Mouse (Mus musculus) CH12.LX (cell line): Measurements from ENCODE around the gene Syngr2. TPM values are rescaled to one million over a fixed set of nuclear protein-coding genes. Genes with fewer than 3 reads are reported as not detected.

Experiments
- DNase-seq: peaks from one replicate; pipeline ENCODE4 v3.0.0-alpha.2; 2013; ENCODE audit errors: extremely low read depth
- H3K27ac ChIP-seq: 2 replicates; pipeline ENCODE4 v1.5.1; 2012; ENCODE audit warnings: low read depth, mild to moderate bottlenecking, control low read depth, moderate library complexity; ENCODE audit not compliant: insufficient read depth
- H3K27me3 ChIP-seq: replicated peaks from 2 replicates; pipeline ENCODE3; 2012; ENCODE audit warnings: inconsistent platforms
- H3K36me3 ChIP-seq, 2 experiments: replicated peaks in 1 of 2; 2 replicates each; pipeline versions ENCODE3 to v1.6.1; 2012; ENCODE audit warnings: inconsistent platforms in 1 of 2, low read length in 1 of 2, mild to moderate bottlenecking in 1 of 2, mixed read lengths in 1 of 2, moderate library complexity in 1 of 2; ENCODE audit not compliant: control insufficient read depth in 1 of 2, insufficient read depth in 1 of 2
- H3K4me1 ChIP-seq, 2 experiments: 2 replicates each; pipeline ENCODE4 v1.6.1; 2012; ENCODE audit warnings: inconsistent platforms in 1 of 2, moderate library complexity in 1 of 2; ENCODE audit not compliant: insufficient read depth in 2 of 2, control insufficient read depth in 1 of 2
- H3K4me2 ChIP-seq: 2 replicates; pipeline ENCODE4 v1.6.1; 2012; ENCODE audit warnings: low read depth, mild to moderate bottlenecking, control low read depth; ENCODE audit not compliant: poor library complexity, insufficient read depth, severe bottlenecking
- H3K4me3 ChIP-seq, 3 experiments: fragments of 150-350 bp in 1 of 3; sonication (generic) in 1 of 3; replicated peaks in 1 of 3; 2 replicates each; pipeline versions ENCODE3 to v1.5.1; 2011 to 2012; ENCODE audit warnings: low read depth in 2 of 3, low read length in 2 of 3, mild to moderate bottlenecking in 2 of 3, moderate library complexity in 2 of 3, control low read depth in 1 of 3, improper control_type of control experiment in 1 of 3, inconsistent platforms in 1 of 3, mixed read lengths in 1 of 3; ENCODE audit not compliant: poor library complexity in 1 of 3
- H3K79me2 ChIP-seq: replicated peaks from 2 replicates; pipeline ENCODE4 v1.6.1; 2012; ENCODE audit warnings: mild to moderate bottlenecking, moderate library complexity; ENCODE audit not compliant: control insufficient read depth, poor library complexity, insufficient read depth, severe bottlenecking; ENCODE audit errors: extremely low read depth
- H3K9ac ChIP-seq: 2 replicates; pipeline ENCODE4 v1.6.1; 2012; ENCODE audit warnings: low read depth, mild to moderate bottlenecking, control low read depth, moderate library complexity; ENCODE audit not compliant: insufficient read depth
- H3K9me3 ChIP-seq: replicated peaks from 2 replicates; pipeline ENCODE3; 2012; ENCODE audit warnings: low read length, inconsistent platforms, mixed read lengths
- BHLHE40 ChIP-seq: IDR thresholded peaks from 2 replicates; pipeline ENCODE4 v1.6.1; 2011; ENCODE audit warnings: mild to moderate bottlenecking, low read depth, low read length, improper control_type of control experiment
- CHD1 ChIP-seq: IDR thresholded peaks from 2 replicates; pipeline ENCODE4 v1.6.1; 2012; ENCODE audit warnings: low read depth, low read length, improper control_type of control experiment, inconsistent platforms
- CHD2 ChIP-seq: IDR thresholded peaks from 2 replicates; pipeline ENCODE4 v1.6.1; 2011; ENCODE audit warnings: low read length, improper control_type of control experiment
- CTCF ChIP-seq, 2 experiments: IDR thresholded peaks in 1 of 2; conservative IDR thresholded peaks in 1 of 2; 2 replicates each; pipeline ENCODE4 v1.5.1; 2011 to 2012; ENCODE audit warnings: low read depth in 2 of 2, low read length in 2 of 2, improper control_type of control experiment in 1 of 2, inconsistent platforms in 1 of 2, mild to moderate bottlenecking in 1 of 2, moderate library complexity in 1 of 2
- ELF1 ChIP-seq: IDR thresholded peaks from 2 replicates; pipeline ENCODE4 v1.6.1; 2014; ENCODE audit warnings: low read depth, mild to moderate bottlenecking, inconsistent platforms, low read length, improper control_type of control experiment
- EP300 ChIP-seq: IDR thresholded peaks from 2 replicates; pipeline ENCODE4 v1.6.1; 2011; ENCODE audit warnings: low read length, improper control_type of control experiment
- GABPA ChIP-seq: IDR thresholded peaks from 2 replicates; pipeline ENCODE4 v1.6.1; 2012; ENCODE audit warnings: low read depth, low read length, improper control_type of control experiment, inconsistent platforms; ENCODE audit not compliant: insufficient replicate concordance
- HCFC1 ChIP-seq: IDR thresholded peaks from 2 replicates; pipeline ENCODE4 v1.6.1; 2012; ENCODE audit warnings: low read depth, mild to moderate bottlenecking, inconsistent platforms, low read length, improper control_type of control experiment
- IRF4 ChIP-seq: IDR thresholded peaks from 2 replicates; pipeline ENCODE4 v1.6.1; 2014; ENCODE audit warnings: low read depth, mild to moderate bottlenecking, inconsistent platforms, low read length, improper control_type of control experiment
- JUN ChIP-seq: IDR thresholded peaks from 2 replicates; pipeline ENCODE4 v1.6.1; 2011; ENCODE audit warnings: low read depth, mild to moderate bottlenecking, low read length, improper control_type of control experiment, moderate library complexity; ENCODE audit not compliant: insufficient read depth
- JUND ChIP-seq: conservative IDR thresholded peaks from 2 replicates; pipeline ENCODE4 v1.6.1; 2011; ENCODE audit warnings: low read depth, low read length, improper control_type of control experiment
- MAFK ChIP-seq: IDR thresholded peaks from 2 replicates; pipeline ENCODE4 v1.6.1; 2011; ENCODE audit warnings: low read length, improper control_type of control experiment; ENCODE audit not compliant: insufficient replicate concordance
- MAZ ChIP-seq: IDR thresholded peaks from 2 replicates; pipeline ENCODE4 v1.6.1; 2012; ENCODE audit warnings: low read depth, mild to moderate bottlenecking, inconsistent platforms, low read length, improper control_type of control experiment, moderate library complexity
- MEF2A ChIP-seq: IDR thresholded peaks from 2 replicates; pipeline ENCODE4 v1.6.1; 2014; ENCODE audit warnings: low read depth, mild to moderate bottlenecking, inconsistent platforms, low read length, improper control_type of control experiment, borderline replicate concordance
- NELFE ChIP-seq: IDR thresholded peaks from 2 replicates; pipeline ENCODE4 v1.6.1; 2011; ENCODE audit warnings: low read depth, low read length, improper control_type of control experiment
- PAX5 ChIP-seq: IDR thresholded peaks from 2 replicates; pipeline ENCODE4 v1.6.1; 2012; ENCODE audit warnings: low read length, inconsistent platforms, mixed read lengths
- POLR2AphosphoS2 ChIP-seq: IDR thresholded peaks from 2 replicates; pipeline ENCODE4 v1.6.1; 2011; ENCODE audit warnings: low read depth, low read length, improper control_type of control experiment
- RAD21 ChIP-seq: IDR thresholded peaks from 2 replicates; pipeline ENCODE4 v1.6.1; 2011; ENCODE audit warnings: low read depth, mild to moderate bottlenecking, low read length, improper control_type of control experiment, moderate library complexity
- SIN3A ChIP-seq: IDR thresholded peaks from 2 replicates; pipeline ENCODE4 v1.6.1; 2012; ENCODE audit warnings: low read length, improper control_type of control experiment, inconsistent platforms
- SMC3 ChIP-seq: IDR thresholded peaks from 2 replicates; pipeline ENCODE4 v1.6.1; 2011; ENCODE audit warnings: low read depth, low read length, improper control_type of control experiment
- TBP ChIP-seq: conservative IDR thresholded peaks from 2 replicates; pipeline ENCODE4 v1.6.1; 2011; ENCODE audit warnings: low read depth, low read length, improper control_type of control experiment
- UBTF ChIP-seq: IDR thresholded peaks from 2 replicates; pipeline ENCODE4 v1.6.1; 2012; ENCODE audit warnings: low read depth, mild to moderate bottlenecking, inconsistent platforms, low read length, improper control_type of control experiment, moderate library complexity
- USF2 ChIP-seq: conservative IDR thresholded peaks from 2 replicates; pipeline ENCODE4 v1.6.1; 2011; ENCODE audit warnings: low read depth, low read length, improper control_type of control experiment
- ZNF384 ChIP-seq: IDR thresholded peaks from 2 replicates; pipeline ENCODE4 v1.6.1; 2012; ENCODE audit warnings: low read depth, low read length, improper control_type of control experiment, inconsistent platforms
- dilution Hi-C: fragments of 300-500 bp; cut with MboI; formaldehyde crosslinking; loops from 2 replicates; pipeline ENCODE4 v1.14.3; 2020; ENCODE audit warnings: low sequenced_read_pairs; ENCODE audit not compliant: extremely low pct_unique_long_range_greater_than_20kb, extremely low pct_ligation_motif_present
- in situ Hi-C: fragments of 300-500 bp; cut with MboI; formaldehyde crosslinking; loops from 3 replicates; pipeline ENCODE4 v1.14.3; 2019; ENCODE audit warnings: low sequenced_read_pairs, low pct_ligation_motif_present, low pct_unique_long_range_greater_than_20kb, mixed read lengths
- polyA plus RNA-seq: library from polyadenylated mRNA; unstranded; fragments of >175 nt; gene quantifications from 2 replicates; pipeline ENCODE4 v1.2.1, GENCODE M21; 2012; ENCODE audit warnings: low read depth; ENCODE audit not compliant: insufficient read length
- total RNA-seq, 2 experiments: library from RNA; depleted of rRNA; stranded (reverse); fragments of 300-350 nt in 1 of 2; fragments of >200 nt in 1 of 2; gene quantifications; 2 replicates each; pipeline ENCODE4 v1.2.3; 2012 to 2014

The Syngr2 gene
- total and polyA plus RNA-seq, 3 experiments: 409 to 654 (median 553) TPM

DNA sequence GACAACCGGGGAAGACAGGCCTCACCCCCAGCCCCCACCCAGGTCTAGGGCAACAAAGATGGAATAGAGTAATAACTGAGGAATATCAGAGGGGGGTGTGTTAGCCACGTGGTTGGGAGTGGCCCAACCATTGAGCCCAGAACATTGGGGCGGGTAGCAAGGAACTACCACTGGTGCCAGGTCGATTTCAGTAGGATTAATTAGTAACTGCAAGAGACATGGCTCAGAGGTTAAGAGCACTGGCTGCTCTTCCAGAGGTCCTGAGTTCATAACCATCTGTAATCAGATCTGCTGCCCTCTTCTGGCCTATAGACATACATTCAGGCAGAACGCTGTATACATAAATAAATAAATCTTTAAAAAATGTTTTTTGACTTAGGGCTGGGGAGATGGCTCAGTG, 37.2 kb downstream of the Syngr2 start:
- H3K9ac ChIP-seq: no peak overlapping the region
- H3K36me3 ChIP-seq: peaks cover 1 to 10% of the 10 kb centered on the region in 2 experiments
- H3K27me3 ChIP-seq: no peaks in the 10 kb centered on the region
- in situ Hi-C loops (no loop called here), dilution Hi-C loops (no loop called here)
- no peak overlapping the region for H3K4me3 ChIP-seq
- peaks cover 25% of the 10 kb centered on the region for H3K79me2 ChIP-seq
- peaks cover 17 to 39% of the 10 kb centered on the region in 2 experiments for H3K4me1 ChIP-seq
- TF ChIP-seq CTCF (conservative IDR thresholded peaks at IDR 0.05 in 1 of 2, IDR thresholded peaks at IDR 0.05 in 1 of 2; ENCODE audit: low read depth in 2 of 2, low read length in 2 of 2) (peak; percentile 26 to 63; a peak in 3 of 4 replicates), IRF4 (no peak), SMC3 (peak; percentile 49), RAD21 (peak; percentile 35), MEF2A (no peak), PAX5 (no peak), CHD1 (no peak), CHD2 (no peak), TBP (no peak)
- no peaks in the 10 kb centered on the region for H3K9me3 ChIP-seq
- H3K27ac ChIP-seq: no peak overlapping the region
- no peak overlapping the region for H3K4me2 ChIP-seq
- no peak for DNase-seq

DNA sequence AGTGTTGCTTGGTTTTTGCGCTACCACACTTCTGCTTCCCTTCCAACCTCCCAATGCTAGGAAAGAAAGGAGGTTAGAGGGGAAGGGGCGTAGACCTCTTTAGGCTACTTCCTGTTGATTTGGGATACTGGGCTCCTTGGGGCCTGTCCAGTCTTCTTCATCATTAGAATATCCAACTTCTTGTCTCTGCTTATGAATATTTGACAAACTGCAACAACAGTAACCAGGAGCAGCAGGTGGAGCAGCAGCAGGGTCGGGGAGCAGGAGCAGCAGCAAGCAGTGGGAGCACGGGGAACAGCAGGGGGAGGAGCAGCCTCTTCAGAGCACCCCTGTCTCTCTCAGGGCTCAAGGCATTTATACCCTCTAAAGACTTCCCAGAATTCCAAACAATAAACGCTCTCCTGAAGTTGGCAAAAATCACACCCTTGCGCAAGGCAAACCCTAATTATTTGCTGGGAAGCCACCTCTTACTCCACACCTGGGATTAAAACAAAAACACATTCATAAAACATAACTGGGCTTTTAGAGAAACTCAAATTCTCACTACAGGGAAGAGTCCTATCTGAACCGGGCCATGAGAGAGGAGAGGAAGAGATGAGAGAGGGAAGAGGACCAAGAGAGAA, 38.2 kb downstream of the Syngr2 start:
- peak overlapping the region; percentile 68 for H3K4me2 ChIP-seq
- H3K79me2 ChIP-seq: peaks cover 35% of the 10 kb centered on the region
- in situ Hi-C loops: no loop called here
- H3K27ac ChIP-seq: peak overlapping the region; percentile 92
- DNase-seq: no peak
- H3K9me3 ChIP-seq: no peaks in the 10 kb centered on the region
- H3K9ac ChIP-seq: peak overlapping the region; percentile 89
- H3K4me3 ChIP-seq: peak overlapping the region; percentile 79 to 88 (median 81)
- dilution Hi-C loops: no loop called here
- H3K36me3 ChIP-seq: peaks cover 6 to 21% of the 10 kb centered on the region in 2 experiments
- H3K4me1 ChIP-seq: peaks cover 10 to 35% of the 10 kb centered on the region in 2 experiments
- no peaks in the 10 kb centered on the region for H3K27me3 ChIP-seq
- no peak for TF ChIP-seq TBP
- peak; percentile 8; the same call in 1 of the 2 replicates for TF ChIP-seq MAZ
- TF ChIP-seq POLR2AphosphoS2: no peak

DNA sequence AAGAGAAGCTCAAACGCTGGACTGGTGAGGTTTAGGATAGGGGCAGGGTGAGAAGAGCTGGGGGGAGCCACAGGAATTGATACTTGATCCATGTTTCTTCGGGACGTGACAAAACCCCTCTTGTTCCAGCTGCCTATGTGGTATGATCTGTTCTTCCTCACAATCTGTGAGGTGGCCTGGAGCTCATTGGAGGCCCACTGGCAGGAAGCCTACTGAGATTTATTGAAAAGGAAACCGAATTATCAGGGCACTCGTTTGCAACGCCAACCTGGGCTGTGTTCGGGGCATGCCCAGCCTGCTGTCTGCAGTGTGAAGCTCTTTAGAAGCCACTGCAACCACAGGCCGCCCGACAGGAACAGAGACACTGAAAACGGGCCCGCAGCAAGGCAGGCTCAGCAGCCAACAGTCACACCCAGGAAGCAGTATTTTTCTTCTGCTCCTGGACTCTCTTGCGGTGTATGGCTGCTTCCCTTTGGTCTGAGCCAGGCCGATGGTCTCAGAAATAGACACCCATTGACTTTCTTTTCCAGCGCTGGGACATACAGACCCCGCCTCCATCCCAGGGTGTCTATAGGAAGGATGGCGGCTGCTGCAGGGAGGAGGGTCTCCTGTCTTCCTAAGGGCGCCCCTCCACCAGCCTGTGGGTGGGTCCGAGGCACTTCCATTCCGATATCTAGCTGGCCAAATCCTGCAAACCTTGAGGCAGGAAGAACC, 39.0 kb downstream of the Syngr2 start:
- Histone ChIP-seq H3K4me1 (peaks cover 10 to 37% of the 10 kb centered on the region in 2 experiments), H3K9ac (peak overlapping the region; percentile 89), H3K27me3 (no peaks in the 10 kb centered on the region), H3K4me3 (peak overlapping the region; percentile 79 to 88 (median 81)), H3K27ac (peak overlapping the region; percentile 92), H3K4me2 (peak overlapping the region; percentile 68), H3K9me3 (no peaks in the 10 kb centered on the region), H3K79me2 (peaks cover 37% of the 10 kb centered on the region), H3K36me3 (peaks cover 13 to 28% of the 10 kb centered on the region in 2 experiments)
- dilution Hi-C loops (no loop called here), in situ Hi-C loops (no loop called here)
- DNase-seq: no peak
- TF ChIP-seq PAX5: no peak
- no peak for TF ChIP-seq NELFE
- TF ChIP-seq ELF1: no peak
- no peak for TF ChIP-seq POLR2AphosphoS2
- no peak for TF ChIP-seq HCFC1
- no peak; the same call in 1 of the 2 replicates for TF ChIP-seq JUND
- TF ChIP-seq UBTF: 0 out of 2 replicates have a peak, but pooled peaks have one; percentile 33
- TF ChIP-seq SIN3A: no peak
- TF ChIP-seq USF2: no peak
- TF ChIP-seq TBP: peak; percentile 35; the same call in 1 of the 2 replicates
- TF ChIP-seq CHD1: peak; percentile 79; the same call in 1 of the 2 replicates
- TF ChIP-seq JUN: no peak
- no peak for TF ChIP-seq GABPA
- TF ChIP-seq ZNF384: no peak
- no peak; the same call in 1 of the 2 replicates for TF ChIP-seq EP300
- TF ChIP-seq MAFK: no peak
- TF ChIP-seq BHLHE40: no peak
